Mouse (Mus musculus) right cerebral cortex, adult 18-20 months (tissue): ENCODE data around the gene Dhx38.

ENCODE experiments used
- DNase-seq: peaks from one replicate; pipeline ENCODE4 v3.0.0; 2022; ENCODE audit warnings: mixed read lengths

Dhx38 gene

DNA sequence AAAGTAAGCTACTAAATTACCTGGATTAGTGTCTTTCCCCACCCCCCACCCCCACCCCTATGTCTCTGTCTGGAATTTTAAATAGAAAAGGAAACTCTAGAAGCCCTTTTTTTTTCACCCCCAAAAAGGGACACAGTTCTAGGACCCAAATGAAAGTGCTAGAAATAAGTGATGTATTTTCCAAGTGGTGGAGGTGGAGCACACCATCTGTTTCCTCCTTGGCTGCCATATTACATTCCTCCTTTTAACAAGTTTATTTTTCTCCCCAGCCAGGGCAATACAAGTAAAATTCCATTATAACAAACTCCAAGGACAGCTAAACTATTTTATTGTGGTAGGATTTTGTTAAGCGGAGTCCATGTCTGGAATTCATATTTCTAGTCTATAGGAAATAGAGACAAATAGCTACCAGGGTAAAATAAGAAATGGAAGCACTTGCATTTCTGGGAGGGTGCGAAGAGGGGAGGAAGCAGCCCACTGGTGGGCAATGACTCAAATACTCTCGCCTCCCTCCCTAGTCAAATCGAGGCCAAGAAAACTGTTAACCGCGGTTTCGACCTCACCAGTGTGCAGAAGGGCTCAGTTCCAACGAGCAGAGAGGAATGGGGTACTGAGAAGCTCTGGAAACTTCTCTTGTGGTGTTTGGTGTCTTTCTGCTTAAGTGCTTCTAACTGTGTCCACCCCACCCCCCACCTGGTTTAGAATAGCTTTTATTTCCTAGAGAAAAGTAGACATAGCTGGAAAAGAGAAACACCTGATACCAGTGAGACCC lies 22.7 kb downstream of the Dhx38 start:
- DNase-seq = peak; percentile 58

DNA sequence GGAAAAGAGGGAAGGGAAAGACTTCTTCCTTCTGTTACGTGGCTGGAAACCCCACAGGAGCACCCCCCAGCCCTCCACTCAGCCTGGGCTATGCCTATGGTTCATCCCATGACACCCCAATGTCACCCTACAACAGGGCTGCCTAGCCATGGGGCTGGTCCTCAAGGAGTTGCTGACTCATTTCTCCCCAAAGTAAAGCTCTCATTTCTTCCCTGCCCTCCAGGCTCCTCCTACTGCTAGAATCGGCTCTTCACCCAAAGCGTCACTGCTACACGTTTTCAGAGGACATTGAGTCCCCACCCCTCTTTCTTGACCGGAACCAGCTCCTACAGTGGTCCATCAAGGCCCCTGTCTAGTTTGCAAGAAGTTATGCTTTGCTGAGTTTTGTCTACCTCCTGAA lies 23.5 kb downstream of the Dhx38 start:
- DNase-seq = no peak

DNA sequence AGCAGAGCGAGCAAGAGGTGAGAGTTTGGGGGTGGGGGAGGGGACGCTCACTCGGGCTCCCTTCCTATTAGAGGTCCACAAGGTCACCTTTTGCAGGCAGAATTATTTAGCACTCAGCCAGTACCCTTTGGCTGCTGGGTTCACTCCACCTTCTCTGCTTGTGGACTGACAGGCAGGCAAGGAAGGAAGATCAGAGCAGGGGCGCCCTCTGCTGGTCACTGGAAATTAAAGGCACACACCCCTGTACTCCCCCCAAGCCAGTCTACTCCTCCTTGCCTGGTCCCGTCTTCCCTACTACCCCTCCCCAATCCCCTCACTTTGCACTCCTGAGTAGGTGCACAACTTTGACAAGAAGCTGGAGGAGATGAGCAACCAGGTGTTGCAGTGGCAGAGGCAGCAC lies 29.0 kb downstream of the Dhx38 start:
- DNase-seq = peak; percentile 85

DNA sequence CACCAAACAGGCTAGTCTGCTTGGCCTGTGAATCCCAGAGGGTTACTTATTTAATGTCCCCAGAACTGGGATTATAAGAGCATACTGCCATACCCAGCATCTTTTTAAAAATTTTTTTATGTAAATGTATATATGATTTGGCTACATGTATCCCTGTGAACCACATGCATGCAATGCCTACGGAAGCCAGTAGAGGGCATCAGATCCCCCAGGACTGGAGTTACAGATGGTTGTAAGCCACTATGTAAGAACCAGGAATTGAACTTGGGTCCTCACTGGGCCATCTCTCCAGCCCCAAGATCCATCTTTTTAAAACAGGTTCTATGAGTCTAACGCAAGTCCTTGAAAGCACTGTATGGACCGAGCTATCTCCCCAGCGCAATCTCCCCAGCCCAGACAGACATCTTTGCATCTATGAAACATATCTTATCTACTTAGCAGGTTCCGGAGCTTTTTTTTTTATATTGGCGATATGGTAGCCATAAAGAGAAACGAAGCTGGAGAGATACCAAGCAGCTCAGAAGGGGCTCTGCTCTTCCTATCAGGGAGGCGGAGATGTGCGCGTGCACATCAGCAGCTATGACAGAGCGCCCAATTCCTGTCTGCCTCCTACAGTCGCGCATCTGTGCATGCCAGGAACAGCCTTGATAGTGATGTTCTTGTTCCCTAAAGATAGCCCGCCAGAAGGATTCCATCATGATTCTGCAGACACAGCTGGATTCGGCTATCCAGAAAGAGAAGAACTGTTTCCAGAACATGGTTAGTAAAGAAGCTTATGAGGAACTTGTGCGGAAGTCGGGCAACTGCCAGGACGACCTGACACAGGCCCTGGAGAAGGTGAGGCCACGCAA lies 30.3 kb downstream of the Dhx38 start:
- DNase-seq = no peak

DNA sequence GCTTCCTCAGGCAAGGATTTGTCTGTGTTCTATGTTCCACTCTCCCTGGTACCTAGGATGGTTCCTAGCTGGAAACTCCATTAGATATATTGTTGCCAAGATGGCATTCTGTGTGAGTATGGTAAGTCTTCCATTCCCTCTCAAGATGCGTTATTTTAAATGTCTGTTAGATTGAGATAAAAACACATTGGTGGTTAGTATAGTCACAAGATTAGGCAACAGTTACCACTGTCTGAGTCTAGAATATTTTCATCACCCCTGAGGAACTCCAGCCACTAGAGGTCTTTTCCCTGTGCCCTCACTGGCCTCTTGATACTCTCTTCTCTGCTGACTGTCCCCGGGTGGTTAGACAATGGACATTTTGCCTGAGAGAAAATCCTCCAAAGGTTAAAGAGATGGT lies 41.7 kb downstream of the Dhx38 start:
- DNase-seq = no peak

GRCm38 (mm10) chr8:109505560-109505959 lies 60.1 kb downstream of the Dhx38 start:
- DNase-seq = peak; percentile 32

GRCm38 (mm10) chr8:109503566-109503965 lies 62.1 kb downstream of the Dhx38 start:
- DNase-seq = no peak

GRCm38 (mm10) chr8:109499009-109499717 lies 66.5 kb downstream of the Dhx38 start:
- no peak for DNase-seq
